Mouse (Mus musculus) CD4-positive helper T cell, adult 2 months (primary cell): Measurements from ENCODE around the gene Emc3.

Experiments
- DNase-seq: peaks from one replicate; pipeline ENCODE4 v3.0.0-alpha.2; 2012; ENCODE audit warnings: low read depth, missing footprints, low spot score

The Emc3 gene

DNA sequence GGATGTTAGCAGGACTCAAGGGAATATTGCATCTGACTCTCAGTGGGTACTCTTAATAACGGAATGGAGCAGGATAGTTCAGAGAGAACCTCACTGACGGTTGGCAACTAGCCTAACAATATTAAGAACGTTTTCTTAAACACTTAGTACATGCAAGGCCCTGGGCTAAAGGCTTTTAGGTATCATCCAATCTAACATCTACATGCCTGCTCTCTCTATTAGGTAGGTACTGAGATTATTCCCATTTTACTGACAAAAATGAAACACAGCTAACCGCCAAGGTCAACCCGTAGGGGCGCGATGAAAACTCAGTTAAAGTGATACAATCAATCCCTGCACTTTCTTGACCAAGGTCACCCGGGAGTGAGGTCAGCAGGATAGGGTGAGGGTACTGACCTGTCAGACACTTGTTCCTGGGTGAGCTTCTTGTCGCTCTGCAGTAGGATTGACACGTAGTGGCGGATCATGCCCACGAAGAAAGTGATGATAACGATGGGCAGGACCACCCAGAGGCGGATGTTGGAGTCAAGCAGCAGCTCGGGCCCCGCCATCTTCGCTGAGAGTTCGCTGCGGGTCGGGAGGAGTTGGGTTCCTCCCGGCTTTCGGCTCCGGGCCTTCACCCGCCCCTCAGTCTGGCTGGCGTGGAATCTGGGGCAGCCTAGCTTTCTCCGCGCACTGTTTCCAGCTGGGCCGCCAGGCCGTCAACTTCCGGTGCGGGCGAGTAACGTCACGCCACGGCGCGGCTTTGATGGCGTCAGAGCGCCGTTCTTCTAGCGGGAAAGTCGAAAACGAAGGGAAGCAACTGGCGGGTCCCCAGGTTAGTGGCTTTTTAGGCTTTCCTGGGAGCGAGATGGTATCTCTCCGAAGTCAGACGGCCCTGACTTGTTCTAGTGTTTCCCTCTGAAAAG is at the start of gene Emc3, which contains the start of gene Fancd2:
Gene Emc3 (minus strand): TSS at position 721 of the 908 bp plus-strand sequence.
Gene Fancd2 (plus strand): TSS at position 751 of the 908 bp plus-strand sequence.
- peak; percentile 90 for DNase-seq

DNA sequence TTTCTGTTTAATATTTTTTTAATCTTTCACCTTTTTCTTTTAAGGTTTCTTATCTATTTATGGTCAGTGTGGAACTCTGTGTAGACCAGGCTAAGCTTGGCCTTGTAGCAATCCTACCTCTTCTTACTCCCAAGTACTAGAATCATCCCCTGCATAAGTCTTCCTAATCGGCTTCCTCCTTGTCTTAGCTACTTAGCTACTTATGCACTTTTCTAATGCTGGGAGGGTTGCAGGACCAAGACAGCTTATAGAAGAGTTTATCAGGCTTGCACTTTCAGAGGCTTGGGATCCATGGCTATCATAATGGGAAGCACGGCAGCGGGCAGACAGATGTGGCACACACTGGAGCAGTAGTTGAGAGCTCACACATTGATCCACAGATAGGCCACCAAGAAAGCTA is 47.9 kb upstream of the Emc3 start:
- no peak for DNase-seq

DNA sequence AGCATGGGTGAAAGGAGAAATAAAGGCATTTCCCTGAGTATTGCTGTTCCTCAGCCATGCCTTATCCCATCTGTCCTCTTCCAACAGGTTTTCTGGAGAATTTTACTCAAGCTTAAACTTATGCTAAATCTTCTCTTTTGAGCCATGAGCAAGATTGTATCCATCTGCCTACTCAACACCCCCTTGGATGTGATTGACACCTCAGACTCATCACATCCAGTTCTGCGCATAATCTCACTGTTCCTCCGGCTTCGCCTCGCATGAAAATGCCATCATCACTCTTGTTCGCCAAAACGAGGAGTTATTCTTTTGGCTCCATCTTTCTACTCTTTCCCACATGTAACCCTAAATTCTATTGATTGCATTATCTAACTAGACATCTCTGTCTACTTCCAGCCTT is 44.6 kb upstream of the Emc3 start:
- no peak for DNase-seq

DNA sequence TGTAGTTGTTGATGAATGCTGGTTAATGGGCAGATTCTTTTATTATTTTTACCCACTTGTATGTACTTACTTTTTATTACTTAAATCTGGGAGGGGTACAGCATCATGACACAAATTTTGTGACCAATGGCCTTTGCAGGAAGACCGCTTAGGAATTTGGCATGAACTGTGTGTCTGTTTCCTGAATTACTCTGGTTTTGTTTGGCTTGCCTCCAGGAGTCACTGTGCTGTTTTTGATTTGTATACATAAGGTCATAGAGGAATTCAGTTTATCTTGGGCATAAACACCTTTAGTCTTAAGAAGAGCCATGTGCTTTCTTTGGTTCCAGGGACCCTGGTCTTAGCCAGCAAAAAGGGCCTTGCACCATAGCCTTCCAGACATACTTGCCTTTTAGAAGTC is 33.1 kb upstream of the Emc3 start:
- no peak for DNase-seq

DNA sequence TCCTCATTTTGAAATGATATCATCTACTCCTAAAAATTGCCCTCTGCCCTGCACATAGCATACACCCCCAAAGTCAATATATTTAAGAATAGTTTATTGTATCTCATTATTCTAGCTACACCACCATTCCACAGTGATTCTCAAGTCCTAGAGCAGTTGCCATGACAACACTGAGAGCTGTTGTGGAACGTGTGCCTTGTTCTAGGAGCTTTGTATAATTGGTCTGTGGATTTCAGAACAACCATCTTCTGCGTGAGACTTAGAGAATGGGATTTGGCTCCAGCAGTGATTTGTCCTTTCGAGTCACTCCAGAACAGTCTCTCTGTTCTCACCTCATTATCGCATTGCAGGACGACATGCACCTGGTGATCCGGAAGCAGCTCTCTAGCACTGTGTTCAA is 28.3 kb upstream of the Emc3 start:
- no peak for DNase-seq

DNA sequence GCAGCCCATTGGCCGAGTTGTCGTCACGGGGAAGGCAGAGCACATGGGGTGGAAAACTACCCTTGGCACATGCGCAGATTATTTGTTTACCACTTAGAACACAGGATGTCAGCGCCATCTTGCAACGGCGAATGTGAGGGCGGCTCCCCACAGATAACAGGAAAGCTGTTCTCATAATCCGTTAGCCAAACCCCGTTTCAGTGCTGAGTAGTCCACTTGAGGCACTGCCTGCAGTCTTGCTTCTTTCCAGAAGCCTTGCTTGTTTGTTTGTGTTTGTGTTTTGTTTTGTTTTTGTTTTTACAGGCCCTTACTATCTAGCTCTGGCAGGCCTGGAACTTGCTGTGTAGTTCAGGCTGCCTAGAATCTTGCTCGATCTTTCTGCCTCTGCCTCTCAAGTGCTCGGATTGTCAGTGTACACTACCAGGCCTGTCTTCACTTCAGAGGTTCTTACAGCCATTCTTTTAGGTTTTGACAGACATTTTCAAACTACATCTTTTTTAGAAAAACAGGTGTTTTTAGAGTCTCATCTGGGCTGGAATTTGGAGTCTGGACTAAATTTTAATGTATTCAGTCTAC is 12.5 kb upstream of the Emc3 start:
- no peak for DNase-seq

DNA sequence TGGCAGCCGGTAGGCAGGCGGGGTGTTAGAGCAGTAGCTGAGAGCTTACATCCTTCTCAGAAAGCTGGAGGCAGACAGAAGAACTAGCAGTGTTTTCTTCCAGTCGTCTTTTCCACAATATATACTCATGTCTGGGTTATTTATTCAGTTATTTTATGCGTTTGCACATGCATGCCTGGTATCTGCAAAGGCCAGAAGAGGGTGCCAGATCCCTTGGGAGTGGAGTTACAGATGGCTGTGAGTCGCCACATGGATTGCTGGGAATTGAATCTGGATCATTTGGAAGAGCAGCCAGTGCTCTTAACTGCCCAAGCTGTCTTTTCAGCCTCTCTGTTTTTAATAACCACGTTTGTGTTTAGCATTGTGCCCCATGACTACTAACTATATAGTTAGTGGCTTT is 10.2 kb upstream of the Emc3 start:
- no peak for DNase-seq

DNA sequence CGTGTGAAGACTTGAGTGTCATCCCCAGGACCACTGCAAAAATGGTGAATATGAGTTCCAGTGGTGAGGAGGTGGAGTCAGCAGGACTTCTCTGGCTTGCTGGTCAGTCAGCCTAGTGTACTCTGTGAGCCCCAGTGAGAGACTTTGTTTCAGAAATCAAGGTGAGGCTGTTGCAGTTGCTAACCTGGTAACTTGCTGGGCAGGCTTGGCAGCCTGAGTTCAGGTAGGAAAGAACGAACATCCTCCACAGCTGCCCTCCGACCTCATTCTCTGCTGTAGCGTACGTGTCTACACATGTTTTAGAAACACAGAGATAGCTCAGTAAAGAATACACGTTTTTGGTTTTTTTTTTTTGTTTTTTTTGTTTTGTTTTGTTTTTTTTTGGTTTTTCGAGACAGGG is 3.4 kb upstream of the Emc3 start:
- DNase-seq = no peak

DNA sequence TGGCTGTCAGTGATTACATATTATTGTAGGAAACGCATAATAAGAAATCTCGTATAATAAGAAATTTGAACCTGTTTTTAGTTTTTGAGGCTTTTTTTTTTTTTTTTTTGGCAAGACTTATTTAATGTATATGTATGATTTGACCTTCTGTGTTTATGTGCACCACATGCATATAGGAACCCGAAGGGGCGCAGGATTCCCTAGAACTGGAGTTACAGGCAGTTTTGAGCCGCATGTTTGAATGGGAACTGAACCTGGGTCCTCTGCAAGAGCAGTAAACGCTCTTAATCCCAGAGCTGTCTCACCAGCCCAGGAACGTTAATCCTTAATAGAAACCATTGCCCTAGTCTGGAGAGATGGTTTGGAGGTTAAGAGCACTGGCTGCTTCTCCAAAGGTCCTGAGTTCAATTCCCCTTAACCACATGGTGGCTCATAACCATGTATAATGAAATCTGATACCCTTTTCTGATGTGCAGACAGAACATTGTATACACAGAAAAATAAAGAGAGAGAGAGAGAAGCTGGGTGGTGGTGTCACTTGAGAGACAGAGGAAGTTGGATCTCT is 470 bp upstream of the Emc3 start:
- no peak for DNase-seq

DNA sequence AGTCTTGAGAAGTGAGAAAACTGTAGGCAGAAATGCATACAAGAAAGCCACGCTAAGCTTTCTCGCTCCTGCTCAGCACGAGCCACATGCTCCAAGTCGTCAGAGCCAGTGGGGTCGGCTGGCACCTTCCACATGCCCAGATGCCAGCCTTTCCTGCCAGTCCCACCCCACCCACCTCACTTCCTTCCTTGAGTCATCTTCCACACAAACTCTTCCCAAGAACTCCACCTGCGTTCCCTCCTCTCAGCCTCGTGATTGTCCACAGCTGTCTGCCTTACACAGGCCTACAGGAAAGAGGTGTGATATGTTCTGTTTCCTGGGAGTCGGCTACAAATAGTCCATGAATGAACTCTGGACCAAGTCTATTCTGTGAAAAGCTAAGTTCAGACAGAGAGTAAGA is 8.0 kb downstream of the Emc3 start:
- DNase-seq = no peak

DNA sequence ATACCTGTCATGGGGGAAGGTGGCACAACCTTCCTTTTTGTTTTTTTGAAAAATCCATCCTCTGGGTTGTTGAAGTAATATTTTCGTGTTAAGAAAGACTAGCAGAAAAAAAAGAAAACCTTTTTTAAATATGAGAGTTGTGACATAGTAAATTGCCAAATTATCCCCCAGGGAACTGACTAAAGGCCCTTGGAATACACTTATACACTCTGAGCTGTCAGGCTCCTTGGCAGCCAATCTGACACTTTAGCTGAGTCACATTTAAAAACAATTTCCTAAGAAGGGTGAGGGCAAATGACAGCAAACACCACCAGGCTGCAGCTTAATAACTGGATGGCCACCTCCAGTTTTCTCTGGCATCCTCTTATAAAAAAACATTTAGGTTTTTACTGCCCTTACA is 9.1 kb downstream of the Emc3 start:
- no peak for DNase-seq

DNA sequence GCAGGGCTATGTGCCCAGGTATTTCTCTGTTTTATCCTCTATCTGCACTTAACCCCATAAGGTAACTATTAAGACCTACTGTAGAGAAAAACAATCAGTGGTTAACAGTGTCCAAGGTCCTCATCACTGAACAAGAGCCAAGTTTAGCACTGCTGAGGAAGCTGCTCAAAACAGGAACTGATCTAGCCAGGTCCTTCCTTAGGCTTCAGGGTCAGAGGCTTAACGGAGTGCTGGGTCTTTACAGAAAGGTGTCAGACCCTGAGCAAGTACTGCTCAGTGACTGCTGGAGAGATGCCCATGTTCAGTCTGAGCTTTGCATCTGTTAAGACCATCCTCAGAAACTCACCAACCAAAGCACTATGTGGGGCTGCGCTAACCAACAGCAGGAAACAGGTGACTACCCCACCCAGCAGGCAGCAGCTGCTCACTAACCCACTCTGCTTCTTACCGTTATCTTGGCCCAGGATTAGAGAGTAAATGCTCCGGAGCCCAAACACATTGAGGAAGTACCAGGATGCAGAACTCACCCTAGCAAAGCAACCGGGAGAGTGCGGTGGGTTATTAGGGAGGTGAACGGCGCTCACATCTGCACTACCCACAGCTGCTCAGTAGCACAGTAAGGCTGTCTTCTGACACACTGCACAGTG is 13.9 kb downstream of the Emc3 start:
- no peak for DNase-seq

DNA sequence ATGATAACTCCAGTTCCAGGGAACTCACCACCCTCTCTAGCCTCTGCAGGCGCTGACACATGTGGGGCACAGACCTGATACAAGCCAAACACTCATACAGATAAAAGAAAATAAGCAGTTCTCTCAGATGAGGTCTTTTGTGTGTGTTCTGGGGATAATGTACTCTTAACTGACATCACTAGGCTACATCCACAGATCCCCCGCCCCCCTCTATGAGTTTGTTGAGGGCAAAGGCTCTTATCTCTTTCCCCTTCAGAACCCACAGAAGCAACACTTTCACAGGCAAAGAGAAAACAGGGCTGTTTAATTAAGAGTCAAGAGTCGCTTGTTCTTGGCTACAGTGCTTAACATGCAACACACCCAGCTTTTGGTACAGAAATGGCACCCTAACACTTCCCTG is 16.9 kb downstream of the Emc3 start:
- DNase-seq = no peak

DNA sequence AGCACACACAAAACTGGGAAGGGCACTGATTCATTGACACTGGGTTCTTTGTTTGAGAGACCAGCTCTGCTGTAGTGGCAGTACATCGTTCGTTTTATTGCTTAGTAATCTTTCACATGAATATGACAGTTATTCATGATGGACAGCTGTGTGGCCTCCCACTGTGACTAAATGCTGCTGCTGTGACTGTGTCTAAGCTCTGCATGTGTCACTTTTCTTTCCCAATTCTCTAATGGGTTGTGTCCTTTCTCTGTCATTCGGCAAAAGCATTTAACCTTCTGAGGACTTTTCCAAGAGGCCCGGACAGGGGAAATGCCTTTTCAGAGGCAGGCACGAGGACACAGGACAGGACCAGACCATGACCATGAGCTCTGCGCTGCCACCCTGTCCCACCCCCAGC is 17.5 kb downstream of the Emc3 start:
- no peak for DNase-seq

DNA sequence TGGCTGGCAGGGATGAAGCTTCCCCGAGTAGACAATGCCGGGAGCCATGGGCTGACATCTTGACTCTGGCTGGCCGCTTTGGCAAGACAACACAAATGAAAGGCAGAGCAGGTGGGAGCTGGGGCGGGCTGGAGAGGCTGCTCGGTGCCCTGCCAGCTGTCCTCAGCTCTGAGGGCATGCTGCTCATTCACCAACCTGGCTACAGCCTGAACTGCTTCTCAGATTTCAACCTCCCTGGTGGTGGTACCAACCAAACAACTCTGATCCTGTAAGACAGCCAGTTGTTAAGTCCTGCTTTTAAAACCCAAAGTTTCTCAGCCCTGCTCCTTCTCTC is 22.5 kb downstream of the Emc3 start:
- DNase-seq = no peak

DNA sequence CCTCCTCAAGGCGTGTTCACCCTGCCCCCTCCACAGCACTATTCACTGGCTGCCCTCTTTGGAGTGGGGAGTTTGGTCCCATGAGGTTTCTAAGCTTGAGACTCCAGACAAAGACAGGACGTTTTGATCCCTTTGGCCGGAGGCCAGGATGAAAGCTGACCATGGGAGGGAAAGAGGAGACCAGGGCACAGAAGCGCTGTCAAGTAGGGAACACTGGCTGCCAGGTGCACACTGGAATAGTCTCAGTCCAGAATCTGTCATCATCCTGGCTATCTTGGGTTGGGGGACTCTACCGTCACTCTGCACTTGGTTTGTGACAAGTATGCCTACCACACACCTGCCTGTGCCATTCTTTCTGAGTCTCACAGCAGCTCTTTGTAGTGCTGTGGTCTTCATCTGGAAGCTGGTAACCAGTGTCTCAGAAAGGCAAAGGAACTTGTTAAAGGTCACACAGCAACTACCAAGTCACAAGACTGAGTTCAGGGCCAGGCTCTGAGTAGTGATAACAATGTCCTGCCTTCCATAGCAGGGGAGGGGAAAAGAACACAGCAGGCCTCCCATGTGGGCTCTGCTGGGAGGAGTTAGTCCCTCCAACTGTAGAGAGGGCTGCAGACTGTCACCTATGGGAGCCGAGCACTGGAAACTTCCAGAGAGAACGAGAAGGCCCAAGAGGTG is 23.0 kb downstream of the Emc3 start:
- DNase-seq = no peak

DNA sequence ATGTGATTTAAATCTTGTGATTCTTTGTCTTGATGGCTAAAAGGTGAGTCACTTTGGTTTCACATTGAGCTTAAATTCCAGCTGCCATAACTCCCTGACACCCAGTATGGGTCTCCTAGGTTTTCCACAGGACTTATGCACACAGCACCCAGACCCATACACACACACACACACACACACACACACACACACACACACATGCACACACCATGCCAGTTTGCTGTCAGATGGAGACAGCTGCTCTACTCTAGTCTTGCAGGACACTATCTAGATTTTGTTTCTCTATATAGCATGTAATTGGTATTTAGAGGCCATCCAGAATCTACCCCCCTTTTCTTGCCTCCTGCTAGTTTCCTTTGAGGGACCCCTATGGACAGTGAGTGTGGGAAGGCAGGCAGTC is 24.3 kb downstream of the Emc3 start:
- DNase-seq = no peak

DNA sequence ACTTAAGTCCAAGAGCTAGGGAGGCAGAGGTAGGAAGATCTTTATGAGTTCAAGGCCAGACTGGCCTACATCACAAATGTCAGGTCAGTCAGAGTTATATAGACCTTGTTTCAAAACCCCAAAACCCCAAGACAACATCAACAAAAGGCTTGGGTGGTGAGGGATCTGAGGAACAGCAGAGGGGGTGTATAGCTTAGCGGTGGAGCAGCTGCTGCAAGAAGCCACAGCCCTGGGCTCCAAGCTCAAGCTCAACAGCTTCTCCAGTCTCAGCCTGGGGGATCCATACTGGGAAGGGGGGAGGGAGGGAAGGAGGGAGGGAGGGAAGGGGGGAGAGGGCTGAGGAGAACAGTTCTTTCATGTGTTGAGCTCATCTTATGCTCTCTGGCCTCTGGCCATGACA is 25.8 kb downstream of the Emc3 start:
- DNase-seq = no peak

DNA sequence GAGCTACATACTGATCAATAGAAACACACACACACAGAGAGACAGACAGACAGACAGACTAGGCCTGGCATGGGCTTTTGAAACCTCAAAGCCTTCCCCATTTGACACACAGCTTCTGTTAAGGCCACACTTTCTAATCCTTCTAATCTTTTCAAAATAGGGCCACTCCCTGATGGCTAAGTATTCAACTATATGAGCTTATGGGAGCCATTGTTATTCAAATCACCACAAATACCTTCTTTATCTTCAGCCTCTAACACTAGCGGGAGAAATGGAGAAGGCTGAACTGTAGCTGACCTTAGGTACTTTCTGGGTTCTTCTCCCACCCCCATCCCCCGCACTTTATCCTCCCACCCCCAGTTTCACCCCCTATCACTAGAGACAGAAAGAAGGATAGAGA is 28.7 kb downstream of the Emc3 start:
- no peak for DNase-seq

DNA sequence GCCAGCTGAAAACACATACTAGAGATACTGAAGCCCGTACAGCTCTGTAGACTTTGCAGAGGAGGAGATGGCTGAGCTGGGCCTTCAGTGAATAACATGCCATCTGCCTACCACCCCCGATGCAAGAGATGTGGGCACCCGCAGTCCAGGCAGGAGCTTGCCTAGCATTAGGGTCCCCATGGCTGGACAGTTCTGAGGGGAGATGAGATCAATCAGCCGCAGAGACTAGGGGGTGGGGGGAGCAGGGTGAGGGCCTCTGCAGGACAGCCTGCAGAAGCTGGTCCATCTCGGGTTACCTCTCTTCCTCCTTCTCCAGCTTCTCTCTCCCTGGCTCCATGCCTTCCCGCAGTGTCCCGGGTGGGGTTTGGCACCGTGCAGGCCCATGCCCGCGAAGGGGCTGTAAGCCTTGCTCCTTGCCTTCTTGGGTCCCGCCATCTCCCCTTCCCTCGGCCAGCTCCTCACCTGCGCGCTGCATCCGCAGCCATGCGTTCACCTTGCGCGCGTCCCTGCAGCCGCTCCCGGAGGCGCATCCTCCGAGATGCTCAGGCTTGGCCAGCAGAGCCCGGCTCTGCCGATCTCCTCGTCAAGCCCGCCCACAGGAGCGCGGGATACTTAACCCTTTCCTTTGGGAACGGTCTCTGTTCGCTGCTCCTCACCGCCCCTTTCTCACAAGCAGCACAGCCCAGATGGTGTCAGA is 29.9 kb downstream of the Emc3 start, which contains the start of gene Prrt3:
Gene Prrt3 (minus strand): TSS at position 544 of the 697 bp plus-strand sequence.
- DNase-seq = no peak

DNA sequence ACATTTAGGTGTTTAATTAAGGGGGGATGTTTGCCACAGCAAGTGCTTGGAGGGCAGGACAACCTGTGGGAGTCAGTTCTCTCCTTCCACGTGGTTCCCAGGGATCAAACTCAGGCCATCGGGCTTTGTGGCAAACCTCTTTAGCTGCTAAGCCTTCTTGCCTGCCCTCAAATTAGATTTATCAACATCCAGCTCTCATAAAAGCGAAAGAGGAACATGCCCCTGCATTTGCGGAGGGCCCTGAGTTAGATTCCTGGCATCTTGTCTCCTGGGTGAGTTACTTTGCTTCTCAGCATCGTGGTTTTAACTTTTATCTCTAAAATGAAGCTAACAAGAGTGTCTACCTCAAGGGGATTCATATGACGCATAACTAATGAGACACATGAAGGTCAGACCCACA is 32.1 kb downstream of the Emc3 start:
- DNase-seq = no peak
